Mouse (Mus musculus): ENCODE data around the gene Ddah2.

Ddah2 gene

GRCm38 (mm10) chr17:35094475-35095365 is 35.9 kb downstream of the Ddah2 start:
- TF ChIP-seq GATA4 (IDR thresholded peaks at IDR 0.05; ENCODE audit: insufficient replicate concordance, low read length) = no peak

GRCm38 (mm10) chr17:35096597-35096996 is 37.8 kb downstream of the Ddah2 start:
- no peak for TF ChIP-seq GATA4 (IDR thresholded peaks at IDR 0.05; ENCODE audit: insufficient replicate concordance, low read length)

GRCm38 (mm10) chr17:35097164-35097655 is 38.4 kb downstream of the Ddah2 start:
- no peak for TF ChIP-seq GATA4 (IDR thresholded peaks at IDR 0.05; ENCODE audit: insufficient replicate concordance, low read length)

GRCm38 (mm10) chr17:35100196-35100765 is 41.4 kb downstream of the Ddah2 start:
- no peak for TF ChIP-seq GATA4 (IDR thresholded peaks at IDR 0.05; ENCODE audit: insufficient replicate concordance, low read length)

GRCm38 (mm10) chr17:35101161-35101560 is 42.3 kb downstream of the Ddah2 start:
- no peak for TF ChIP-seq GATA4 (IDR thresholded peaks at IDR 0.05; ENCODE audit: insufficient replicate concordance, low read length)

- TF ChIP-seq GATA4 (IDR thresholded peaks at IDR 0.05; ENCODE audit: insufficient replicate concordance, low read length) = no peak
Observed at GRCm38 (mm10) chr17:35102299-35102698, 43.5 kb downstream of the Ddah2 start.

GRCm38 (mm10) chr17:35103221-35103690 is 44.4 kb downstream of the Ddah2 start:
- no peak for TF ChIP-seq GATA4 (IDR thresholded peaks at IDR 0.05; ENCODE audit: insufficient replicate concordance, low read length)

- no peak for TF ChIP-seq GATA4 (IDR thresholded peaks at IDR 0.05; ENCODE audit: insufficient replicate concordance, low read length)
Observed at GRCm38 (mm10) chr17:35104079-35104478, 45.2 kb downstream of the Ddah2 start.

- no peak for TF ChIP-seq GATA4 (IDR thresholded peaks at IDR 0.05; ENCODE audit: insufficient replicate concordance, low read length)
Observed at GRCm38 (mm10) chr17:35104754-35105153, 45.9 kb downstream of the Ddah2 start.

- TF ChIP-seq GATA4 (IDR thresholded peaks at IDR 0.05; ENCODE audit: insufficient replicate concordance, low read length) = no peak
Observed at GRCm38 (mm10) chr17:35105740-35106389, 47.0 kb downstream of the Ddah2 start.

GRCm38 (mm10) chr17:35106522-35106921 is 47.7 kb downstream of the Ddah2 start:
- no peak for TF ChIP-seq GATA4 (IDR thresholded peaks at IDR 0.05; ENCODE audit: insufficient replicate concordance, low read length)

GRCm38 (mm10) chr17:35108097-35108496 is 49.3 kb downstream of the Ddah2 start, which contains the start of gene Ly6g5c:
Gene Ly6g5c (plus strand): TSS chr17:35108279.
- TF ChIP-seq GATA4 (IDR thresholded peaks at IDR 0.05; ENCODE audit: insufficient replicate concordance, low read length) = no peak

All from liver, adult (tissue).